Mouse (Mus musculus) CH12.LX (cell line): Measurements from ENCODE around the gene Fat3. TPM values are rescaled to one million over a fixed set of nuclear protein-coding genes. Genes with fewer than 3 reads are reported as not detected.

Experiments
- DNase-seq: peaks from one replicate; pipeline ENCODE4 v3.0.0-alpha.2; 2013; ENCODE audit errors: extremely low read depth
- H3K27ac ChIP-seq: 2 replicates; pipeline ENCODE4 v1.5.1; 2012; ENCODE audit warnings: low read depth, mild to moderate bottlenecking, control low read depth, moderate library complexity; ENCODE audit not compliant: insufficient read depth
- H3K27me3 ChIP-seq: replicated peaks from 2 replicates; pipeline ENCODE3; 2012; ENCODE audit warnings: inconsistent platforms
- H3K36me3 ChIP-seq, 2 experiments: replicated peaks in 1 of 2; 2 replicates each; pipeline versions ENCODE3 to v1.6.1; 2012; ENCODE audit warnings: inconsistent platforms in 1 of 2, low read length in 1 of 2, mild to moderate bottlenecking in 1 of 2, mixed read lengths in 1 of 2, moderate library complexity in 1 of 2; ENCODE audit not compliant: control insufficient read depth in 1 of 2, insufficient read depth in 1 of 2
- H3K4me1 ChIP-seq, 2 experiments: 2 replicates each; pipeline ENCODE4 v1.6.1; 2012; ENCODE audit warnings: inconsistent platforms in 1 of 2, moderate library complexity in 1 of 2; ENCODE audit not compliant: insufficient read depth in 2 of 2, control insufficient read depth in 1 of 2
- H3K4me2 ChIP-seq: 2 replicates; pipeline ENCODE4 v1.6.1; 2012; ENCODE audit warnings: low read depth, mild to moderate bottlenecking, control low read depth; ENCODE audit not compliant: poor library complexity, insufficient read depth, severe bottlenecking
- H3K4me3 ChIP-seq, 3 experiments: fragments of 150-350 bp in 1 of 3; sonication (generic) in 1 of 3; replicated peaks in 1 of 3; 2 replicates each; pipeline versions ENCODE3 to v1.5.1; 2011 to 2012; ENCODE audit warnings: low read depth in 2 of 3, low read length in 2 of 3, mild to moderate bottlenecking in 2 of 3, moderate library complexity in 2 of 3, control low read depth in 1 of 3, improper control_type of control experiment in 1 of 3, inconsistent platforms in 1 of 3, mixed read lengths in 1 of 3; ENCODE audit not compliant: poor library complexity in 1 of 3
- H3K79me2 ChIP-seq: replicated peaks from 2 replicates; pipeline ENCODE4 v1.6.1; 2012; ENCODE audit warnings: mild to moderate bottlenecking, moderate library complexity; ENCODE audit not compliant: control insufficient read depth, poor library complexity, insufficient read depth, severe bottlenecking; ENCODE audit errors: extremely low read depth
- H3K9ac ChIP-seq: 2 replicates; pipeline ENCODE4 v1.6.1; 2012; ENCODE audit warnings: low read depth, mild to moderate bottlenecking, control low read depth, moderate library complexity; ENCODE audit not compliant: insufficient read depth
- H3K9me3 ChIP-seq: replicated peaks from 2 replicates; pipeline ENCODE3; 2012; ENCODE audit warnings: low read length, inconsistent platforms, mixed read lengths
- BHLHE40 ChIP-seq: IDR thresholded peaks from 2 replicates; pipeline ENCODE4 v1.6.1; 2011; ENCODE audit warnings: mild to moderate bottlenecking, low read depth, low read length, improper control_type of control experiment
- CHD1 ChIP-seq: IDR thresholded peaks from 2 replicates; pipeline ENCODE4 v1.6.1; 2012; ENCODE audit warnings: low read depth, low read length, improper control_type of control experiment, inconsistent platforms
- CTCF ChIP-seq, 2 experiments: IDR thresholded peaks in 1 of 2; conservative IDR thresholded peaks in 1 of 2; 2 replicates each; pipeline ENCODE4 v1.5.1; 2011 to 2012; ENCODE audit warnings: low read depth in 2 of 2, low read length in 2 of 2, improper control_type of control experiment in 1 of 2, inconsistent platforms in 1 of 2, mild to moderate bottlenecking in 1 of 2, moderate library complexity in 1 of 2
- E2F4 ChIP-seq: IDR thresholded peaks from 2 replicates; pipeline ENCODE4 v1.6.1; 2011; ENCODE audit warnings: low read depth, low read length, improper control_type of control experiment; ENCODE audit not compliant: insufficient replicate concordance
- ELF1 ChIP-seq: IDR thresholded peaks from 2 replicates; pipeline ENCODE4 v1.6.1; 2014; ENCODE audit warnings: low read depth, mild to moderate bottlenecking, inconsistent platforms, low read length, improper control_type of control experiment
- ETS1 ChIP-seq: conservative IDR thresholded peaks from 2 replicates; pipeline ENCODE4 v1.6.1; 2012; ENCODE audit warnings: low read depth, mild to moderate bottlenecking, inconsistent platforms, low read length, improper control_type of control experiment, moderate library complexity
- IRF4 ChIP-seq: IDR thresholded peaks from 2 replicates; pipeline ENCODE4 v1.6.1; 2014; ENCODE audit warnings: low read depth, mild to moderate bottlenecking, inconsistent platforms, low read length, improper control_type of control experiment
- KAT2A ChIP-seq: IDR thresholded peaks from 2 replicates; pipeline ENCODE4 v1.6.1; 2012; ENCODE audit warnings: low read length, improper control_type of control experiment, inconsistent platforms; ENCODE audit not compliant: insufficient replicate concordance
- MAX ChIP-seq: IDR thresholded peaks from 2 replicates; pipeline ENCODE4 v1.6.1; 2011; ENCODE audit warnings: low read length, improper control_type of control experiment
- MYC ChIP-seq: IDR thresholded peaks from 2 replicates; pipeline ENCODE4 v1.6.1; 2011; ENCODE audit warnings: low read depth, mild to moderate bottlenecking, improper control_type of control experiment, low read length
- NRF1 ChIP-seq: IDR thresholded peaks from 2 replicates; pipeline ENCODE4 v1.6.1; 2014; ENCODE audit warnings: low read depth, mild to moderate bottlenecking, inconsistent platforms, low read length, improper control_type of control experiment, moderate library complexity
- PAX5 ChIP-seq: IDR thresholded peaks from 2 replicates; pipeline ENCODE4 v1.6.1; 2012; ENCODE audit warnings: low read length, inconsistent platforms, mixed read lengths
- POLR2A ChIP-seq: IDR thresholded peaks from 2 replicates; pipeline ENCODE4 v1.6.1; 2011; ENCODE audit warnings: low read depth, mild to moderate bottlenecking, improper control_type of control experiment, low read length
- RCOR1 ChIP-seq: conservative IDR thresholded peaks from 2 replicates; pipeline ENCODE4 v1.6.1; 2012; ENCODE audit warnings: low read depth, mild to moderate bottlenecking, inconsistent platforms, low read length, improper control_type of control experiment
- SIN3A ChIP-seq: IDR thresholded peaks from 2 replicates; pipeline ENCODE4 v1.6.1; 2012; ENCODE audit warnings: low read length, improper control_type of control experiment, inconsistent platforms
- SMC3 ChIP-seq: IDR thresholded peaks from 2 replicates; pipeline ENCODE4 v1.6.1; 2011; ENCODE audit warnings: low read depth, low read length, improper control_type of control experiment
- TBP ChIP-seq: conservative IDR thresholded peaks from 2 replicates; pipeline ENCODE4 v1.6.1; 2011; ENCODE audit warnings: low read depth, low read length, improper control_type of control experiment
- TCF12 ChIP-seq: IDR thresholded peaks from 2 replicates; pipeline ENCODE4 v1.6.1; 2014; ENCODE audit warnings: low read depth, mild to moderate bottlenecking, inconsistent platforms, low read length, improper control_type of control experiment
- USF2 ChIP-seq: conservative IDR thresholded peaks from 2 replicates; pipeline ENCODE4 v1.6.1; 2011; ENCODE audit warnings: low read depth, low read length, improper control_type of control experiment
- dilution Hi-C: fragments of 300-500 bp; cut with MboI; formaldehyde crosslinking; loops from 2 replicates; pipeline ENCODE4 v1.14.3; 2020; ENCODE audit warnings: low sequenced_read_pairs; ENCODE audit not compliant: extremely low pct_unique_long_range_greater_than_20kb, extremely low pct_ligation_motif_present
- in situ Hi-C: fragments of 300-500 bp; cut with MboI; formaldehyde crosslinking; loops from 3 replicates; pipeline ENCODE4 v1.14.3; 2019; ENCODE audit warnings: low sequenced_read_pairs, low pct_ligation_motif_present, low pct_unique_long_range_greater_than_20kb, mixed read lengths
- polyA plus RNA-seq: library from polyadenylated mRNA; unstranded; fragments of >175 nt; gene quantifications from 2 replicates; pipeline ENCODE4 v1.2.1, GENCODE M21; 2012; ENCODE audit warnings: low read depth; ENCODE audit not compliant: insufficient read length
- total RNA-seq, 2 experiments: library from RNA; depleted of rRNA; stranded (reverse); fragments of 300-350 nt in 1 of 2; fragments of >200 nt in 1 of 2; gene quantifications; 2 replicates each; pipeline ENCODE4 v1.2.3; 2012 to 2014

Fat3 gene
- total and polyA plus RNA-seq, 3 experiments = 0.03 to 0.07 TPM; not detected in 1

- TF ChIP-seq ELF1 = no peak
- TF ChIP-seq NRF1 = no peak
- TF ChIP-seq BHLHE40 = no peak
- TF ChIP-seq MYC = no peak
- TF ChIP-seq RCOR1 = no peak
- TF ChIP-seq CHD1 = no peak
- no peak for TF ChIP-seq USF2
- no peak overlapping the region for H3K9ac ChIP-seq
- no peak overlapping the region for H3K4me2 ChIP-seq
Measured at GRCm38 (mm10) chr9:16152756-16153579, 348.1 kb downstream of the Fat3 start.

GRCm38 (mm10) chr9:16150046-16150445 is 351.0 kb downstream of the Fat3 start:
- in situ Hi-C loops = no loop called here
- no peak for DNase-seq
- H3K27ac ChIP-seq = no peak overlapping the region
- no peaks in the 10 kb centered on the region for H3K4me1 ChIP-seq
- H3K36me3 ChIP-seq = no peaks in the 10 kb centered on the region
- no peaks in the 10 kb centered on the region for H3K79me2 ChIP-seq
- H3K27me3 ChIP-seq = no peaks in the 10 kb centered on the region
- no peak overlapping the region for H3K4me3 ChIP-seq
- dilution Hi-C loops = no loop called here
- no peaks in the 10 kb centered on the region for H3K9me3 ChIP-seq
- TF ChIP-seq TCF12 = no peak
- TF ChIP-seq TBP = no peak
- TF ChIP-seq SIN3A = no peak
- TF ChIP-seq SMC3 = no peak
- no peak for TF ChIP-seq BHLHE40
- no peak for TF ChIP-seq POLR2A
- no peak for TF ChIP-seq IRF4
- no peak for TF ChIP-seq NRF1
- no peak for TF ChIP-seq USF2
- no peak for TF ChIP-seq KAT2A
- TF ChIP-seq MYC = no peak
- no peak for TF ChIP-seq E2F4
- TF ChIP-seq ETS1 = no peak
- no peak for TF ChIP-seq CTCF (conservative IDR thresholded peaks at IDR 0.05 in 1 of 2, IDR thresholded peaks at IDR 0.05 in 1 of 2; ENCODE audit: low read depth in 2 of 2, low read length in 2 of 2)
- TF ChIP-seq MAX = no peak
- TF ChIP-seq PAX5 = no peak
- no peak overlapping the region for H3K9ac ChIP-seq
- H3K4me2 ChIP-seq = no peak overlapping the region

More at GRCm38 (mm10) chr9:16152756-16153579, 348.1 kb downstream of the Fat3 start:
- H3K36me3 ChIP-seq = no peaks in the 10 kb centered on the region
- H3K4me3 ChIP-seq = no peak overlapping the region
- no peak overlapping the region for H3K27ac ChIP-seq
- H3K79me2 ChIP-seq = no peaks in the 10 kb centered on the region
- dilution Hi-C loops = no loop called here
- no peak for DNase-seq
- H3K9me3 ChIP-seq = no peaks in the 10 kb centered on the region
- H3K4me1 ChIP-seq = no peaks in the 10 kb centered on the region
- H3K27me3 ChIP-seq = no peaks in the 10 kb centered on the region
- in situ Hi-C loops = no loop called here
